ENCODE assay signal across 15 mouse cellular contexts in genomic region chr16:23144326-23144725, GRCm38 (mm10). TPM values are rescaled to one million over a fixed set of nuclear protein-coding genes. Genes with fewer than 3 reads are reported as not detected.
DNase-seq lines count a peak whose midpoint lies in the region; ATAC-seq and TF ChIP-seq lines count a peak whose summit lies in the region.
"Had no signal": no experiment of that assay in that cellular context is flagged by ENCODE, and none has a peak within 500 bp of the region (broad histone marks: within the 10 kb centered on the region; RNA-seq: fewer than 3 reads in every experiment).

No protein-coding gene starts in this region.

- no peak for TF ChIP-seq RAD21 in CH12.LX (IDR thresholded peaks at IDR 0.05; ENCODE audit: low read depth, low read length)

- no peak for TF ChIP-seq CTCF in CH12.LX (conservative IDR thresholded peaks at IDR 0.05 in 1 of 2, IDR thresholded peaks at IDR 0.05 in 1 of 2; ENCODE audit: low read depth in 2 of 2, low read length in 2 of 2)
- TF ChIP-seq CTCF in liver, embryonic 14.5 days (IDR thresholded peaks at IDR 0.05; ENCODE audit: low read depth), result no peak
- no peak for TF ChIP-seq CTCF in thymus, adult 2 months (IDR thresholded peaks at IDR 0.05; ENCODE audit: borderline replicate concordance, control insufficient read depth, extremely low read depth, insufficient read depth, low read length, poor library complexity)
- TF ChIP-seq CTCF in left cerebral cortex, adult 2 months (IDR thresholded peaks at IDR 0.05), result no peak

- H3K79me2 ChIP-seq in CH12.LX (replicated peaks; ENCODE audit: control insufficient read depth, extremely low read depth, insufficient read depth, poor library complexity, severe bottlenecking), result no peaks in the 10 kb centered on the region

- H3K9me3 ChIP-seq in embryonic facial prominence, embryonic 14.5 days (ENCODE audit: control insufficient read depth, low read length), result no peaks in the 10 kb centered on the region
- H3K9me3 ChIP-seq in embryonic facial prominence, embryonic 10.5 days, result no peaks in the 10 kb centered on the region
- no peaks in the 10 kb centered on the region for H3K9me3 ChIP-seq in CH12.LX (replicated peaks; ENCODE audit: low read length)
- no peaks in the 10 kb centered on the region for H3K9me3 ChIP-seq in liver, embryonic 14.5 days (ENCODE audit: control insufficient read depth, low read length)
- H3K9me3 ChIP-seq in forebrain, embryonic 14.5 days (replicated peaks; ENCODE audit: control insufficient read depth, low read length), result no peaks in the 10 kb centered on the region
- H3K9me3 ChIP-seq: embryonic facial prominence, embryonic 13.5 days had no signal

- ATAC-seq in embryonic facial prominence, embryonic 14.5 days (ENCODE audit: low read depth), result no peak
- peak; percentile 35; the same call in 1 of the 2 replicates for ATAC-seq in liver, embryonic 14.5 days (ENCODE audit: insufficient read depth)
- ATAC-seq in forebrain, embryonic 14.5 days, result no peak

- TF ChIP-seq POLR2A in CH12.LX (IDR thresholded peaks at IDR 0.05; ENCODE audit: low read depth, low read length), result no peak
- no peak for TF ChIP-seq POLR2A in thymus, adult 2 months (IDR thresholded peaks at IDR 0.05; ENCODE audit: control insufficient read depth, extremely low read depth, insufficient read depth, low read length, poor library complexity)

- no peaks in the 10 kb centered on the region for H3K36me3 ChIP-seq in embryonic facial prominence, embryonic 14.5 days (ENCODE audit: control insufficient read depth, insufficient read depth, low read length)
- H3K36me3 ChIP-seq in embryonic facial prominence, embryonic 10.5 days (replicated peaks), result no peaks in the 10 kb centered on the region
- no peaks in the 10 kb centered on the region for H3K36me3 ChIP-seq in CH12.LX (replicated peaks in 1 of 2; ENCODE audit: control insufficient read depth in 1 of 2, insufficient read depth in 1 of 2, low read length in 1 of 2)
- no peaks in the 10 kb centered on the region for H3K36me3 ChIP-seq in liver, embryonic 14.5 days (replicated peaks; ENCODE audit: control insufficient read depth, insufficient read depth, low read depth)
- no peaks in the 10 kb centered on the region for H3K36me3 ChIP-seq in thymus, adult 2 months (ENCODE audit: control insufficient read depth, insufficient read depth, low read length)
- H3K36me3 ChIP-seq in forebrain, embryonic 14.5 days (ENCODE audit: control insufficient read depth, insufficient read depth, low read length), result no peaks in the 10 kb centered on the region
- H3K36me3 ChIP-seq: embryonic facial prominence, embryonic 13.5 days had no signal

- no peaks in the 10 kb centered on the region for H3K27me3 ChIP-seq in embryonic facial prominence, embryonic 14.5 days (replicated peaks; ENCODE audit: control insufficient read depth, insufficient read depth, low read length)
- H3K27me3 ChIP-seq in embryonic facial prominence, embryonic 10.5 days (replicated peaks; ENCODE audit: low read depth, poor library complexity, severe bottlenecking), result no peaks in the 10 kb centered on the region
- peaks cover 3% of the 10 kb centered on the region for H3K27me3 ChIP-seq in CH12.LX (replicated peaks)
- H3K27me3 ChIP-seq in liver, embryonic 14.5 days (ENCODE audit: control insufficient read depth, insufficient read depth, low read length), result no peaks in the 10 kb centered on the region
- no peaks in the 10 kb centered on the region for H3K27me3 ChIP-seq in thymus, adult 2 months (ENCODE audit: control insufficient read depth, insufficient read depth, low read length)
- no peaks in the 10 kb centered on the region for H3K27me3 ChIP-seq in forebrain, embryonic 14.5 days (replicated peaks; ENCODE audit: control insufficient read depth, insufficient read depth, low read length)
- H3K27me3 ChIP-seq: embryonic facial prominence, embryonic 13.5 days had no signal

- WGBS in embryonic facial prominence, embryonic 14.5 days, result 74% methylated on average over 7 of the region's 7 CpGs
- 87% methylated on average over 7 of the region's 7 CpGs for WGBS in embryonic facial prominence, embryonic 10.5 days
- 35% methylated on average over 7 of the region's 7 CpGs for WGBS in liver, embryonic 14.5 days (ENCODE audit: insufficient replicate concordance)
- 10% methylated on average over 7 of the region's 7 CpGs for WGBS in thymus, adult 2 months
- 87% methylated on average over 7 of the region's 7 CpGs for WGBS in forebrain, embryonic 14.5 days

- no peak overlapping the region for H3K4me2 ChIP-seq in embryonic facial prominence, embryonic 14.5 days (ENCODE audit: low read depth, low read length)
- peak overlapping the region; percentile 74 for H3K4me2 ChIP-seq in CH12.LX (ENCODE audit: insufficient read depth, low read depth, poor library complexity, severe bottlenecking)
- H3K4me2 ChIP-seq in liver, embryonic 14.5 days (ENCODE audit: low read depth), result no peak overlapping the region
- no peak overlapping the region for H3K4me2 ChIP-seq in forebrain, embryonic 14.5 days (ENCODE audit: low read length)
- H3K4me2 ChIP-seq: embryonic facial prominence, embryonic 13.5 days had no signal

- no peaks in the 10 kb centered on the region for H3K4me1 ChIP-seq in embryonic facial prominence, embryonic 14.5 days (ENCODE audit: control insufficient read depth, insufficient read depth, low read length)
- 0 out of 2 replicates have a peak, but pooled peaks cover 7% of the 10 kb centered on the region for H3K4me1 ChIP-seq in embryonic facial prominence, embryonic 10.5 days
- H3K4me1 ChIP-seq in CH12.LX (ENCODE audit: control insufficient read depth in 1 of 2, insufficient read depth in 2 of 2), result peaks cover 16 to 52% of the 10 kb centered on the region in 2 experiments; a peak in 3 of 4 replicates
- peaks cover 0 to 2% of the 10 kb centered on the region in 2 experiments; a peak in 2 of 4 replicates for H3K4me1 ChIP-seq in liver, embryonic 14.5 days (replicated peaks; ENCODE audit: control insufficient read depth in 2 of 2, insufficient read depth in 2 of 2, low read length in 1 of 2)
- peaks cover 7% of the 10 kb centered on the region for H3K4me1 ChIP-seq in thymus, adult 2 months (replicated peaks; ENCODE audit: control insufficient read depth, insufficient read depth, low read length)
- H3K4me1 ChIP-seq in forebrain, embryonic 14.5 days (ENCODE audit: control insufficient read depth, insufficient read depth, low read length), result no peaks in the 10 kb centered on the region
- H3K4me1 ChIP-seq: embryonic facial prominence, embryonic 13.5 days had no signal

- H3K9ac ChIP-seq in embryonic facial prominence, embryonic 14.5 days (ENCODE audit: low read depth, low read length), result no peak overlapping the region
- no peak overlapping the region for H3K9ac ChIP-seq in CH12.LX (ENCODE audit: insufficient read depth, low read depth)
- H3K9ac ChIP-seq in liver, embryonic 14.5 days (replicated peaks), result no peak overlapping the region
- H3K9ac ChIP-seq in forebrain, embryonic 14.5 days (ENCODE audit: low read length), result no peak overlapping the region
- H3K9ac ChIP-seq: embryonic facial prominence, embryonic 13.5 days had no signal

- peak; percentile 40 for DNase-seq in embryonic facial prominence, embryonic 14.5 days (ENCODE audit: low spot score)
- no peak for DNase-seq in embryonic facial prominence, embryonic 10.5 days (ENCODE audit: low spot score)
- DNase-seq in CH12.LX (ENCODE audit: extremely low read depth), result peak; percentile 94
- DNase-seq in liver, embryonic 14.5 days (ENCODE audit: low read depth in 3 of 3, low spot score in 3 of 3), result peak; percentile 16 to 41 (median 17)
- DNase-seq in thymus, adult 2 months, result peak; percentile 44
- DNase-seq in forebrain, embryonic 14.5 days (ENCODE audit: low spot score), result no peak
- no peak for DNase-seq in right cerebral cortex, postnatal 4 days
- no peak for DNase-seq in left cerebral cortex, adult 2 months (ENCODE audit: extremely low spot score in 1 of 2, low spot score in 2 of 2)
- DNase-seq: cerebellum, adult 11 months; heart, postnatal 14 days; kidney, adult 8-10 months had no signal

- no peak overlapping the region for H3K27ac ChIP-seq in embryonic facial prominence, embryonic 14.5 days (replicated peaks; ENCODE audit: low read depth, low read length)
- no peak overlapping the region for H3K27ac ChIP-seq in embryonic facial prominence, embryonic 10.5 days (replicated peaks)
- H3K27ac ChIP-seq in CH12.LX (ENCODE audit: insufficient read depth, low read depth), result no peak overlapping the region
- no peak overlapping the region for H3K27ac ChIP-seq in liver, embryonic 14.5 days
- H3K27ac ChIP-seq in thymus, adult 2 months (ENCODE audit: control insufficient read depth, insufficient read depth, low read length), result no peak overlapping the region
- no peak overlapping the region for H3K27ac ChIP-seq in forebrain, embryonic 14.5 days (ENCODE audit: low read depth, low read length)
- no peak overlapping the region for H3K27ac ChIP-seq in left cerebral cortex, adult 2 months
- H3K27ac ChIP-seq: embryonic facial prominence, embryonic 13.5 days had no signal

- intact Hi-C loops in left cerebral cortex, adult 2 months (cut with DNase I), result no loop called here

- in situ Hi-C loops in CH12.LX (cut with MboI; ENCODE audit: low pct_ligation_motif_present, low pct_unique_long_range_greater_than_20kb, low sequenced_read_pairs), result loop anchor here (10.0 kb wide), 1 partner anchor 290 kb away; no protein-coding TSS in a partner anchor

- no peak overlapping the region for H3K4me3 ChIP-seq in embryonic facial prominence, embryonic 14.5 days (ENCODE audit: low read depth, low read length)
- no peak overlapping the region for H3K4me3 ChIP-seq in embryonic facial prominence, embryonic 10.5 days
- H3K4me3 ChIP-seq in CH12.LX (replicated peaks in 1 of 3; ENCODE audit: low read depth in 2 of 3, low read length in 2 of 3, poor library complexity in 1 of 3), result no peak overlapping the region
- no peak overlapping the region for H3K4me3 ChIP-seq in liver, embryonic 14.5 days (ENCODE audit: insufficient read depth in 1 of 2, low read depth in 2 of 2, low read length in 2 of 2)
- H3K4me3 ChIP-seq in thymus, adult 2 months (ENCODE audit: control insufficient read depth, insufficient read depth, low read length), result no peak overlapping the region
- no peak overlapping the region for H3K4me3 ChIP-seq in forebrain, embryonic 14.5 days (ENCODE audit: low read depth, low read length)
- H3K4me3 ChIP-seq in left cerebral cortex, adult 2 months, result no peak overlapping the region
- H3K4me3 ChIP-seq: embryonic facial prominence, embryonic 13.5 days had no signal

- dilution Hi-C loops in CH12.LX (cut with MboI; ENCODE audit: extremely low pct_ligation_motif_present, extremely low pct_unique_long_range_greater_than_20kb, low sequenced_read_pairs), result no loop called here

- TF ChIP-seq EP300 in CH12.LX (IDR thresholded peaks at IDR 0.05; ENCODE audit: low read length), result peak; percentile 79
- no peak for TF ChIP-seq EP300 in liver, embryonic 14.5 days (IDR thresholded peaks at IDR 0.05; ENCODE audit: low read depth)

RNA-seq across cellular contexts. Expression of gene Adipoq, which starts 2.0 kb away (rescaled TPM):
- polyA plus RNA-seq in embryonic facial prominence, embryonic 14.5 days (2014; fragmentation: Nextera tagmentation; extraction: Ambion mirVana), result 5.9 and 18.4 TPM in 2 replicates
- not detected in 2 replicates for polyA plus RNA-seq in embryonic facial prominence, embryonic 10.5 days (2016; fragmentation: Nextera tagmentation; extraction: Ambion mirVana)
- total RNA-seq in CH12.LX (2012; rRNA removed) (0.13 TPM in 1 of 2 replicates, not detected in the other), CH12.LX (2014; rRNA removed) (0.68 and 0.99 TPM in 2 replicates)
- 0.55 and 1.1 TPM in 2 replicates for polyA plus RNA-seq in CH12.LX (2012; ENCODE audit: insufficient read length, low read depth)
- not detected in 2 replicates for polyA plus RNA-seq in liver, embryonic 14.5 days (2012; rRNA removed)
- not detected in 2 replicates for polyA plus RNA-seq in liver, embryonic 14.5 days (2014; fragmentation: Nextera tagmentation; extraction: Ambion mirVana)
- 52.4 and 61.3 TPM in 2 replicates for polyA plus RNA-seq in thymus, adult 2 months (2012; rRNA removed)
- not detected in 2 replicates for polyA plus RNA-seq in forebrain, embryonic 14.5 days (2014; fragmentation: Nextera tagmentation; extraction: Ambion mirVana)
- not detected for total RNA-seq in left cerebral cortex, adult 2 months (2021)
- total RNA-seq: left cerebral cortex, adult 8-10 months had no signal
- polyA plus RNA-seq: embryonic facial prominence, embryonic 13.5 days; macrophage; neural tube, embryonic 14.5 days had no signal

RNA-seq across cellular contexts. Expression of gene Rfc4, which starts 16.8 kb away (rescaled TPM):
- 89.8 and 97.4 TPM in 2 replicates for polyA plus RNA-seq in embryonic facial prominence, embryonic 14.5 days (2014; fragmentation: Nextera tagmentation; extraction: Ambion mirVana)
- polyA plus RNA-seq in embryonic facial prominence, embryonic 10.5 days (2016; fragmentation: Nextera tagmentation; extraction: Ambion mirVana), result 208 and 218 TPM in 2 replicates
- total RNA-seq in CH12.LX (2012; rRNA removed), result 121 and 125 TPM in 2 replicates
- 191 and 204 TPM in 2 replicates for total RNA-seq in CH12.LX (2014; rRNA removed)
- 74.6 and 91.5 TPM in 2 replicates for polyA plus RNA-seq in CH12.LX (2012; ENCODE audit: insufficient read length, low read depth)
- 6.5 and 17.1 TPM in 2 replicates for polyA plus RNA-seq in liver, embryonic 14.5 days (2012; rRNA removed)
- 177 and 178 TPM in 2 replicates for polyA plus RNA-seq in liver, embryonic 14.5 days (2014; fragmentation: Nextera tagmentation; extraction: Ambion mirVana)
- polyA plus RNA-seq in thymus, adult 2 months (2012; rRNA removed), result 2.6 and 3.4 TPM in 2 replicates
- 82.7 and 110 TPM in 2 replicates for polyA plus RNA-seq in forebrain, embryonic 14.5 days (2014; fragmentation: Nextera tagmentation; extraction: Ambion mirVana)
- total RNA-seq in left cerebral cortex, adult 2 months (2021), result 1 to 10 TPM; 4.1 to 6.6 TPM

RNA-seq across cellular contexts. Expression of gene Eif4a2, which starts 37.1 kb away (rescaled TPM):
- 249 and 268 TPM in 2 replicates for polyA plus RNA-seq in embryonic facial prominence, embryonic 14.5 days (2014; fragmentation: Nextera tagmentation; extraction: Ambion mirVana)
- polyA plus RNA-seq in embryonic facial prominence, embryonic 10.5 days (2016; fragmentation: Nextera tagmentation; extraction: Ambion mirVana), result 170 and 177 TPM in 2 replicates
- 358 and 457 TPM in 2 replicates for total RNA-seq in CH12.LX (2012; rRNA removed)
- 660 and 860 TPM in 2 replicates for total RNA-seq in CH12.LX (2014; rRNA removed)
- polyA plus RNA-seq in CH12.LX (2012; ENCODE audit: insufficient read length, low read depth), result 475 TPM in 2 replicates
- polyA plus RNA-seq in liver, embryonic 14.5 days (2012; rRNA removed), result 111 and 159 TPM in 2 replicates
- polyA plus RNA-seq in liver, embryonic 14.5 days (2014; fragmentation: Nextera tagmentation; extraction: Ambion mirVana), result 55.9 and 66.5 TPM in 2 replicates
- 109 and 137 TPM in 2 replicates for polyA plus RNA-seq in thymus, adult 2 months (2012; rRNA removed)
- polyA plus RNA-seq in forebrain, embryonic 14.5 days (2014; fragmentation: Nextera tagmentation; extraction: Ambion mirVana), result 340 and 434 TPM in 2 replicates
- total RNA-seq in left cerebral cortex, adult 2 months (2021), result 100 to 1,000 TPM; 838 to 905 TPM

Comparison
In these comparisons a context has a peak if more than half of its experiments do, and no peak if none do; other contexts are left out.
1. DNase-seq: peak in embryonic facial prominence, embryonic 14.5 days (single experiment), CH12.LX (single experiment), liver, embryonic 14.5 days (3 of 3) and thymus, adult 2 months (single experiment); none in embryonic facial prominence, embryonic 10.5 days (single experiment), forebrain, embryonic 14.5 days (single experiment), right cerebral cortex, postnatal 4 days (single experiment) and left cerebral cortex, adult 2 months (0 of 2).